Mouse (Mus musculus) splenic B cell, adult 2 months (primary cell): ENCODE results near the gene Gm44502.
"Not testable (repeated sequence)": the region's sequence is repeated elsewhere in the genome, so short reads cannot be mapped to it uniquely, and the experiment has no call there.

ENCODE experiments used
- DNase-seq: peaks from one replicate; pipeline ENCODE4 v3.0.0-alpha.2; 2011; ENCODE audit warnings: low read depth, low spot score
- H3K27me3 ChIP-seq: 2 replicates; pipeline ENCODE4 v1.6.1; 2012; ENCODE audit warnings: mild to moderate bottlenecking, low read length, moderate library complexity, mixed read lengths; ENCODE audit not compliant: control insufficient read depth, poor library complexity, insufficient read depth, severe bottlenecking
- H3K36me3 ChIP-seq: 2 replicates; pipeline ENCODE4 v1.6.1; 2012; ENCODE audit warnings: mild to moderate bottlenecking, low read length, moderate library complexity, mixed read lengths; ENCODE audit not compliant: control insufficient read depth, poor library complexity, insufficient read depth, severe bottlenecking

Gene Gm44502

DNA sequence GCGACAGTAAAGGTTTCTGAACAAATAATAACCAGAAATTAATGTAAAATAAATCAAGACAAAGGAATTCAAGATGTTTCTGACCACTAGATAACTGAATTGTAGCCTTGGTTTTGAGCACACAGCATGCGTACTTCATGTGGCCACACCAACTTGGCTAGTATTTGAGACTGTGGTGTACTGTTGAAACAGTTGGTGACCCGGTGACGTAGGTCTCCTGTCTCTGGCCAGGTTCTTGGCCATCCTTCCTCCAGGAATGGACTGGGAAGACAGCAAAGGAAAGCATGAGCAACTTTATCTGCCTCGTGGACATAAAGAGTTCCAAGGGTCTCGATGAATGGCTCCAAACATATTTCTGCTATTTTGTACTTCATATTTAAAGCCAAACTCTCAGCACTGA lies 2.3 kb upstream of the Gm44502 start:
- no peak for DNase-seq
- Histone ChIP-seq H3K36me3 (peaks cover 1% of the 10 kb centered on the region), H3K27me3 (no peaks in the 10 kb centered on the region)

DNA sequence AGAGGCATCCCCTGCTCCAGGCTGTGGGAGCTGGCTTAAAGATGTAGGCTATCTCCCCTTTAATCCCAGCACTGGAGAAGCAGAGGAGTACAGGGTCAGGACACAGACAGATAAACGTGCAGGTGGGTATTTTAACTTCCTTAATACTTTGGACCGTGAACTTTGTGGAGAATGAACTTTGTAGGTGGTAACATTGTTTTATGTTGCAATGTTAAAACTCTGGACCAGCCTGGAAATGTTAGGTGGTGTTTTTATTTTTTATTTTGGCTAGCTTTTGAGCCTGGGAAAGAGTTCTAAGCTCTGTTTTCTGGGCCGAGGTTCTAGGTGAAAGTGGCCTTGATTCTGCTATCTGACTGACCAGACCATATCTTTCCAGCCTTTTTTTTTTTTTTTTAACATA lies 1.8 kb upstream of the Gm44502 start:
- no peaks in the 10 kb centered on the region for H3K27me3 ChIP-seq
- DNase-seq, result no peak
- H3K36me3 ChIP-seq, result peaks cover 2% of the 10 kb centered on the region

DNA sequence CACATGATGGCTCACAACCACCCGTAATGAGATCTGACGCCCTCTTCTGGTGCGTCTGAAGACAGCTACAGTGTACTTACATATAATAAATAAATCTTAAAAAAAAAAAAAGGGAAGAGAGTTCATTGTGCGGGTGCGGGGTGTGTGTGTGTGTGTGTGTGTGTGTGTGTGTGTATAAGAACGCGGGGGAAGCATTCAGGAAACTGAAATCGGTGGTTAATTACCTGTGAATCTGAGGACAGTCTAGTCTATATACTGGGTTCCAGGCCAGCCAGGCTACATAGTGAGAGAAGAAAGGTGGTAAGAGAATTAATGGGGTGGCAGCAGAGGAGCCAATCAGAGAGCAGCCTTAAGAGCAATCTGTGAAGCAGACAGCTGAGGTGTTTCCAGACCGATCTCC lies 1.3 kb upstream of the Gm44502 start:
- DNase-seq, result peak; percentile 54
- H3K36me3 ChIP-seq, H3K27me3 ChIP-seq: not testable (repeated sequence)

DNA sequence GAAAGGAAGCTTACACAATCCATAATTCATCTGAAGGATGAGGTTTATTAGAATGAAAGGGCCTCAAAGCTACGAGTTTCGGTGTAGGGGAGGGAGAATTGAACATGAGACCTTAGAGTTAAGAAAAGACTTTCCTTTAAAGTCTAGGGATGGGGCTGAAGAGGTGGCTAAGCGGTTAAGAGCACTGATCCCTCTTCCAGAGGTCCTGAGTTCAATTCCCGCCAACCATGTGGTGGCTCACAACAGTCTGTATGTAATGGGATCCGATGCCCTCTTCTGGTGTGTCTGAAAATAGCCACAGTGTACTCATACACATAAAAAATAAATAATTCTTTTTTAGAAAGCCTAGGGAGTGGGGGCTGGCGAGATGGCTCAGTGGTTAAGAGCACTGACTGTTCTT lies 845 bp upstream of the Gm44502 start:
- Histone ChIP-seq H3K27me3 (no peaks in the 10 kb centered on the region), H3K36me3 (peaks cover 5% of the 10 kb centered on the region)
- peak; percentile 40 for DNase-seq

DNA sequence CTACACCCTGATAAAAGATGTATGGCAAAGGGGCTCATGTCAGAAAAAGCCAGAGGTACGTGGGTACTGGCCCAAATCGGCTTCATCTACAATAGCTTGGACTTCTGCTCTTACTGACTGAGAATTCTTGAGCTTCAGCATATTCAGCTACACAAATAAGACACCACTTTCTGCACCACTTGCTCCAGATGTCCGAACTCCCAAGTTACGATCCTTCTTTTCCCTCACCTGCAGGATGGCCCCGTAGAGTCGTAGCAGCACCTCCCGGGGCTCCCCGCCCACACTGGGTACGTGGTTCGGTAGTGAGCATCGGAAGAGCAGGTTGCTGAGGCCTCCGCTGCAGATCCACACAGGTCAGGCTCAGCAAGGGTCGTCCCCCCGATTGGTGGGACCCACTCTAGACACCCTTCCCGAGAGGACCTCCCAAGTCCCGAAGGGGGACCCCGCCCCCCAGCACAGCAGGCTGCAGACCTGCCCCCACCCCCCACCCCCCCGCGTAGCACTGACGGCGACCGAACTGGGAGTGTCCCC lies 610 bp downstream of the Gm44502 start:
- H3K36me3 ChIP-seq, result peaks cover 5% of the 10 kb centered on the region
- DNase-seq, result no peak
- no peaks in the 10 kb centered on the region for H3K27me3 ChIP-seq

DNA sequence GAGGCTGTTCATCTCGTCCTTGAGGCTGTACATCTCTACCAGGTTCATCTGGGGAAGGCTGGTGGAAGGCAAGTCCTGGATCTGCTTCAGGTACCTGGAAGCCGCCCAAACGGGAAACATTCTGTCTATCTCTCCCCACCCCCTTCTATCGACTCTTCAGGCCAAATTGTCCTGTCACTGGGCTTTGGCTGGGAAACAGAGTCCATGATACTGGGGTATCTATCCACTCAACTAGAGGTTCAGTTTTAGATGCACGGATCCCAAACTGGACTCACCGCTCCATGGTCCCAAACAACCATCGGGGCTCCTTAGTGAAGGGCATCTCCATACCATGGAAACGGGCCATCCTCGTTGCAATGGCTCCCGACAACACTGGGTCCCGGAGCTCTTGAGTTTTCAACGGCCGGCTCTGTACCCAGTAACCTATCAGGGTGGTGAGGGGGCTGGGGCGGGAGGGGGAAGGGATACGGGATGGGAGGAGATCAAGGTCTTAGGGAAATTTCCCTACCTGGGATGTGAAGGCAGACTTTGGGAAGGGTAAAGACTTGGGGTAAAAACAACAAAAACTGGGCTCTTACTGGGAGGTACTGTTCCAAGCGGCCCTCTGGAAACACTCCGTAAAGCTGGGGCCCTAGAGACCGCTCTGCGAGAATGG lies 1.2 kb downstream of the Gm44502 start:
- DNase-seq, result no peak
- Histone ChIP-seq H3K27me3 (no peaks in the 10 kb centered on the region), H3K36me3 (peaks cover 5% of the 10 kb centered on the region)

DNA sequence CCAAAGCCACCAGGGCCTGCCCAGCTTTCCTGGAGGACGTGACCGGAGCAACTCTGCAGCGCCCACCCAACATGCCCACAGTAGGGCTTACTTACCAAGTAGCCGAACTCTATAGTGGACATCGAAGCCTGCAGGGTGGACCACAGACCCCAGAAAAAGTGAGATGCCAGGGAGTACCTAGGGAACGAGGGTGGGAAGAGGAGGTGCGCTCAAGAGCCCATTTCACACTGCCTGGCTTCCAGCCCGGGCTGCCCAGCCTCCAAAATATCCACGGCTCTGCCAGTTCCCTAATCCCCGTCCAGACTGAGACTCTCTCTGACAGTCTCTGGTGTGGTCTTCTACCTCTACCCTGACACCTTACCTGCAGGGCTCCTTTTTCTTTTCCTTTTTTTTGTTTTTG lies 2.8 kb downstream of the Gm44502 start:
- H3K27me3 ChIP-seq, result no peaks in the 10 kb centered on the region
- no peak for DNase-seq
- H3K36me3 ChIP-seq, result peaks cover 5% of the 10 kb centered on the region

DNA sequence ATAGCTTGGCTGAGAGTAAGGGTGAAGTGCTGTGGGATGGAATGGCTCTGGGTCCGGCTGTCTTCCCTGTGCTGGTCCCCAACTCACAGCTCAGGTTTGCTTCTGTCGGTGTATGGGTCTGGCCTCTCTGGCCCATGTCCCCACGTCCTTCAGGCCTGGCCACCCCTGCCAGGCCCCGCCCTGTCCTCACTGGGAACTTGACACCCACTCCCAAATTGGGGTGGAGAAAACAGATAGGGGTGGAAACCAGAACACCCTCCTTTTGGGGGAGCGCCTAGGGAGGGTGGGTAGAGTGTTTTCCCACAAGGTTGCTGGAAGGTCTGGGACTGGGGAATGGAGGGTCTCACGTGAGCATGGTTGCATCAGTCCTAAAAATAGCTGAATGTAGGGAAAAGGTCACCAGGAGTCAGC lies 3.8 kb downstream of the Gm44502 start, which contains the start of gene Cpt1b:
TSS of gene Cpt1b (minus strand) at position 153 of the 411 bp plus-strand sequence.
- Histone ChIP-seq H3K27me3 (no peaks in the 10 kb centered on the region), H3K36me3 (peaks cover 8% of the 10 kb centered on the region)
- no peak for DNase-seq

DNA sequence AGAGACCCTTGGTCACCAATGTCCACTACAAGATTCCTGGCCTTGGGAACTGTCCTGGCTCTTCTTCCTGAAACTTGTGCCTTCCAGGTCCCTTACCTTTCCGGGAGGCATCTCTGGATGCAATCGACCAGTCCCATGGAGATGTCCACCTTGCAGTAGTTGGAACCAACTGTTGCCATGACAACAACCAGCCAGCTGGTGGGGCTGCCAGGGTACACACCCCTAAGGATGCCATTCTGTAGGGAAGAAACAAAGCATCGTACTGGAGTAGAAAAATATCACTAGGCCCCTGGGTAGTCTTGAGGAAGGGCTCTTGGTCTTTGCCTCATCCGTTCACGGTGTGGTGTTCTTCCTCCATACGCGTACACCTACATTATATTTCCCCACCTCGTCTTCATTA lies 4.9 kb downstream of the Gm44502 start:
- Histone ChIP-seq H3K36me3 (peaks cover 8% of the 10 kb centered on the region), H3K27me3 (no peaks in the 10 kb centered on the region)
- no peak for DNase-seq

DNA sequence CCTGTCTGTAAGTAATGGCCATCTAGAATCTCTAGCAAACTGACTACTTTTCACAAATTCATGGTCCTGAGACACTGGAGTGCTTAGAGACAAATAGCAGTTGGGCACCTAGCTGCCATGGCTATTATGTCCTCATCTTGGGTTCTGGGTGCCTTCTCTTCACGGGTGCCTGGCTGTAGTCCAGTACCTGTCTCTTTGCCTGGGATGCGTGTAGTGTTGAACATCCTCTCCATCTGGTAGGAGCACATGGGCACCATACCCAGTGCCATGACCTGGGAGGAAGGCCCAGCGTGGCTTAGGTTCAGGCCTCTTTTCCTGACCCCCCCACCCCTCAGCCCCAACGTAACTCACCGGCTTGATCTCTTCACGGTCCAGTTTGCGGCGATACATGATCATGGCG lies 7.6 kb downstream of the Gm44502 start:
- no peak for DNase-seq
- H3K27me3 ChIP-seq, result no peaks in the 10 kb centered on the region
- H3K36me3 ChIP-seq, result peaks cover 12% of the 10 kb centered on the region

DNA sequence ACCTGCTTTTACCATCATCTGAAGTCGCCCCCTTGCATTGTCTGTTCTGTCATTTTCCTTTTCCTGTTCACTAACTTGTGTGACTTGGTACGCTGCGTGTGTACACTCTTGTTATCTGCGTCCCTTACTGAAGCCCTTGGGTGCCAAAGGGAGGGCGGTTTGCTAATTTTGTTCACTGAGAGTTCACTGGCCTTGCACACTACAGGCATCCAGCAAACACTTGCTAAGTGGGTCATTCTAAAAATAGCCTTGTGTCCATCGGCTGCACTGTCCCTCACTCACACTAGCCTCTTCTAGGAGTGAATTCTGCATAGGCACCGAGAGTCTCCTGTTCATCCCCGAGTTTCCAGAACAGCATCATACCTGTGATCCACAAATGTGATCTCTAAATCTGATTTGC lies 14.2 kb downstream of the Gm44502 start:
- DNase-seq, result no peak
- no peaks in the 10 kb centered on the region for H3K27me3 ChIP-seq
- peaks cover 5% of the 10 kb centered on the region; the same call in 1 of the 2 replicates for H3K36me3 ChIP-seq

DNA sequence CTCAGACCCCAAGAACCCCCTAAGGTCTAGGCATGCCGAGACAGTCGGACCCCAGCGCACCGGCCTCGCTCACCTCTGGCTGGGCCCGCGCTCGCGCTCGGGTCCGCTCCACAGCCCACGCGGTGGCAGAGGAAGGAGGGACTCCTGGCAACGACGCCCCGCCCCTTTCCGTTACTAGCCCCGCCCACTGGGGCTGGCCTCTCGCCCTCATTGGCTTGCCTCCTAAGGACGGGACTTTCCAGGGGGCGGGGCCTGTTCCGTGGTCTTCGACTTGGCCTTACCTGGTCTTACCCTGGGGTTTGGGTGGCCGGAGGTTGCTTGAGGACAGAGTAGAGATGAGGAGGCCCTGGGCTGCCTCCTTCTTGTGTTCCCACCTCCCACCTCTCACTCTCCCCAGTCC lies 19.4 kb downstream of the Gm44502 start, which contains the start of gene Syce3:
TSS of gene Syce3 (minus strand) at position 386 of the 400 bp plus-strand sequence.
- Histone ChIP-seq H3K27me3 (no peaks in the 10 kb centered on the region), H3K36me3 (no peaks in the 10 kb centered on the region)
- no peak for DNase-seq

DNA sequence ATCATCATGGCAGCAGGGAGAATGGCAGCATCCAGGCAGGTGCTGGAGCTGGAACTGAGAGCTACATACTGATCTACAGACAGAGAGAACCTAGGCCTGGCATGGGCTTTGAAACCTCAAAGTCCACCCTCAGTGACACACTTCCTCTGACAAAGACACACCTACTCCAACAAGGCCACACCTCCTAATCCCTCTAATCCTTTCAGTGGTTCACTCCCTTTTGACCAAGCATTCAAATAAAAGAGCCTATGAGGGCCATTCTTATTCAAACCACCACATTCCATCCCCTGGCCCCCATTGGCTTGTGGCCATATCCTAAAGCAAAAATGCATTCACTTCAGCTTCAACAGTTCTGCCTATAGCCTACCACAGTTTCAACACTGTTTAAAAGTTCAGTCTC lies 22.8 kb downstream of the Gm44502 start:
- DNase-seq, result no peak
- Histone ChIP-seq H3K36me3 (no peaks in the 10 kb centered on the region), H3K27me3 (no peaks in the 10 kb centered on the region)

DNA sequence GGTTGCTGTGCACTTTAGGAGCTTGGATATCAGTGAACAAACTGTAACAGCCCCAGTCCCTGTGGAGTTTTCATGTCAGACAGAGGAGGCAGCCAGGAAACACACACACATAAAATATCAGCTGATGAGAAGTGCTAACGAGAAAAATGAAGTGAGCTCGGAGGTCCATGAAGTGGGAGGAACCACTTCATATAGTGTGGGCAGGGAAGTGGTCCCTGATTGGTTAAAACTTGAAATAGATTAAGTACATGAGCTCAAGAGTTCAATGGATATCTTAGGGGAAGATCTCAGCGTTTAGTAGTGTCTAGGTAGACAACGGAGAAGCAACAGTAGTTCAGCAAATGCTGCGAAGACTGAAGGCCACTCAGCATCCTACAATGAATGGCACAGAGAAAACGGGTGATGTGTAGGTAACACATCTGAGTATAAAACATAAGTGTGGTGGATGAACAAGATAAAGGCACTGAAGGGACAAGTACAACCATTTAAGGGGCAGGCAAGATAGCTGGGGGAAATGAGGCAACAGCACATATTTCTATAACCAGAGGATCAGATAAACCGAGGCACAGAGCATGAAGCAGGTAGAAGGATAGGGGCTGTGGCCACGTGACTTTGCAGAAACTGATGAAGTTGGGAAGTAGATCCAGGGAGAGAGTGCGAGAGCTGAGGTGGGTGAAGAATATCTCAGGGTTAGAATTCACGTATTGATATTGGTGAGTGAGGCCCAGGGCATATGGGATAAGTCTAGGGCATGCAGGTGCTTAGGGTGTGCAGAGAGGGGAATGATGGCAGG lies 24.5 kb downstream of the Gm44502 start:
- Histone ChIP-seq H3K27me3 (no peaks in the 10 kb centered on the region), H3K36me3 (no peaks in the 10 kb centered on the region)
- DNase-seq, result no peak

DNA sequence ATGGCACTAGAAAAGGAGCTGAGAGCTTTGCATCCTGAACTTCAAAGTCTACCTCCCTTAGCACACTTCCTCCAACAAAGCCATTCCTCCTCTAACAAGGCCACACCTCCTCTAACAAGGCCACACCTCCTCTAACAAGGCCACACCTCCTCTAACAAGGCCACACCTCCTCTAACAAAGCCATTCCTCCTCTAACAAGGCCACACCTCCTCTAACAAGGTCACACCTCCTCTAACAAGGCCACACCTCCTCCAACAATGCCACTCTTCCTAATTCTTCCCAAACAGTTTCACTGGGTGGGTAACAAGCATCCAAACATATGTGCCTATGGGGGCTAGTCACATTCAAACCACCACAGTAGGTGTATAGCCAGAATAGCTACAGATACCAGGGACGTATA lies 27.0 kb downstream of the Gm44502 start:
- Histone ChIP-seq H3K27me3 (no peaks in the 10 kb centered on the region), H3K36me3 (no peaks in the 10 kb centered on the region)
- DNase-seq, result no peak
